Mouse (Mus musculus) ES-E14 (cell line): Measurements from ENCODE around the gene Helb.

Experiments
- CHD2 ChIP-seq: IDR thresholded peaks from 2 replicates; pipeline ENCODE4 v1.6.1; 2014; ENCODE audit warnings: mild to moderate bottlenecking, low read depth, low read length, inconsistent platforms
- MAFK ChIP-seq: IDR thresholded peaks from 2 replicates; pipeline ENCODE4 v1.6.1; 2014; ENCODE audit warnings: mild to moderate bottlenecking, low read depth, low read length, inconsistent platforms; ENCODE audit not compliant: insufficient read depth
- ZNF384 ChIP-seq: IDR thresholded peaks from 2 replicates; pipeline ENCODE4 v1.6.1; 2012; ENCODE audit warnings: low read depth, low read length, inconsistent platforms

DNA sequence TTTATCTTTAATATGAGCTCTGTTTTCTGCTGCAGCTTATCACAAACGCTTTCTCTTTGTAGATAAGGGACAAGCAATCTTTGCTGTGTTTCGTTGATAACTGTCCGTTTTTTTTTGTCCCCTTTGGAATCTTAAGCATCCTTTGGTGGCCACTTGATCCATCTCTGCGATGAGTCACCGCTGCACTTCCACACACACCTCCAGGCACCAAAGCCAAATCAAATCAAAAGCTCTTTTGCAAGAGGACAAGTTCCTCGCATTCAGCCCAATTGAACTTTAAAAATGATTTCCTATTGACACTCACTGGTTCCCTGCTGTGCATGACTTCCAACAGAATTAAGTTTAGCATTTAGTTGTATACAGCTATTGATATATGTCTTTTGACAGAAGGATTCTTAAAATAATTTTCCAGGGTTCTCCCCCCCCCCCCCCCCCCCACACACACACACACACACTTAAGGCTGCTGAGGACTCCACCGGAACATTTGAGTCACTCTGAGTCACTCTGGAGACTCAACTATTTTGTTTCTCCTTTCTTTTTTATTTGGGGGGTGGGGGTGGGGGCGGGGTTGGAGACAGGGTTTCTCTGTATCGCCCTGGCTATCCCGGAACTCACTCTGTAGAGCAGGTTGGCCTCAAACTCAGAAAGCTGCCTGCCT, 52.1 kb downstream of the Helb start:
- TF ChIP-seq MAFK (no peak), ZNF384 (no peak), CHD2 (no peak)
